8 mouse cellular contexts compared by ENCODE assay signal in the genomic region with DNA sequence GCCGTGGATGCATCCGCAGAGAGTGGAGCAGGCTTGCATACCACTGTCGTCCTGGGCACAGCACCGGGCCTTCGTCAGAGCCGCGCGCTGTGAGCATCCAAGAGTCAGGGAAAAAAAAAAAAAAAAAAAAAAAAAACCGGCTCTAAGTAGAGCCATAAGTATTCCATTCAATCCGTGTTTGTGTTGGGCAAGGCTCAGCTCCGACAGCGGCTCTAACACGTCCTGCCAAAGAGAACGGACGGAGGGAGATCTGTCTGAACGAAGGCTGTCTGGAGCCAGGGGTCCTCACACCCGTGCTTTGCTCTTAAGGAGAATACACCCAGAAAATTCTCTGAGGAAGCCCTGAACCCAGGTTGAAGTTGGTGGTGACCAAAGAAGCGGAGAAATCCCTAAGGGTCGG. TPM values are rescaled to one million over a fixed set of nuclear protein-coding genes. Genes with fewer than 3 reads are reported as not detected.
DNase-seq lines count a peak whose midpoint lies in the region; ATAC-seq lines count a peak whose summit lies in the region.

No protein-coding gene starts in this region.

- 5% methylated on average over 18 of the region's 19 CpGs for WGBS in lung, embryonic 15.5 days
- WGBS in forebrain, embryonic 14.5 days = 2% methylated on average over 19 of the region's 19 CpGs
- under 1% methylated on average over 19 of the region's 19 CpGs for WGBS in limb, embryonic 12.5 days
- WGBS in stomach, embryonic 14.5 days = 3% methylated on average over 19 of the region's 19 CpGs

- peak overlapping the region; percentile 56 for H3K4me2 ChIP-seq in lung, embryonic 15.5 days
- peak overlapping the region; percentile 42 for H3K4me2 ChIP-seq in forebrain, embryonic 14.5 days (ENCODE audit: low read length)
- peak overlapping the region; percentile 55 for H3K4me2 ChIP-seq in limb, embryonic 12.5 days
- peak overlapping the region; percentile 37 for H3K4me2 ChIP-seq in stomach, embryonic 14.5 days (replicated peaks; ENCODE audit: low read depth, low read length)

- H3K36me3 ChIP-seq in lung, embryonic 15.5 days = peaks cover 22% of the 10 kb centered on the region
- H3K36me3 ChIP-seq in forebrain, embryonic 14.5 days (ENCODE audit: control insufficient read depth, insufficient read depth, low read length) = peaks cover 30% of the 10 kb centered on the region
- H3K36me3 ChIP-seq in limb, embryonic 12.5 days = peaks cover 34% of the 10 kb centered on the region
- H3K36me3 ChIP-seq in stomach, embryonic 14.5 days (ENCODE audit: control insufficient read depth, insufficient read depth, low read length) = peaks cover 10% of the 10 kb centered on the region; the same call in 1 of the 2 replicates

- H3K4me3 ChIP-seq in lung, embryonic 15.5 days = peak overlapping the region; percentile 29
- peak overlapping the region; percentile 19 for H3K4me3 ChIP-seq in forebrain, embryonic 14.5 days (ENCODE audit: low read depth, low read length)
- peak overlapping the region; percentile 27 for H3K4me3 ChIP-seq in limb, embryonic 12.5 days (replicated peaks)
- H3K4me3 ChIP-seq in stomach, embryonic 14.5 days (ENCODE audit: low read depth, low read length) = 0 out of 2 replicates have a peak overlapping the region, but pooled peaks have one; percentile 14

- no peaks in the 10 kb centered on the region for H3K9me3 ChIP-seq in lung, embryonic 15.5 days
- no peaks in the 10 kb centered on the region for H3K9me3 ChIP-seq in forebrain, embryonic 14.5 days (replicated peaks; ENCODE audit: control insufficient read depth, low read length)
- H3K9me3 ChIP-seq in limb, embryonic 12.5 days = no peaks in the 10 kb centered on the region
- no peaks in the 10 kb centered on the region for H3K9me3 ChIP-seq in stomach, embryonic 14.5 days (ENCODE audit: control insufficient read depth, low read depth, low read length)

- H3K9ac ChIP-seq in lung, embryonic 15.5 days = no peak overlapping the region
- H3K9ac ChIP-seq in forebrain, embryonic 14.5 days (ENCODE audit: low read length) = 0 out of 2 replicates have a peak overlapping the region, but pooled peaks have one; percentile 3
- no peak overlapping the region for H3K9ac ChIP-seq in limb, embryonic 12.5 days (replicated peaks)
- no peak overlapping the region for H3K9ac ChIP-seq in stomach, embryonic 14.5 days (replicated peaks; ENCODE audit: low read depth, low read length)

- DNase-seq in lung, postnatal 25 days (ENCODE audit: low spot score) = no peak
- no peak for DNase-seq in forebrain, embryonic 14.5 days (ENCODE audit: low spot score)
- DNase-seq in urinary bladder, postnatal 36 days (ENCODE audit: low spot score in 2 of 2) = no peak
- DNase-seq in MN1 (ENCODE audit: low spot score) = no peak

- no peak for ATAC-seq in lung, embryonic 15.5 days (ENCODE audit: borderline replicate concordance, extremely low read depth, low FRiP score, low TSS enrichment)
- no peak for ATAC-seq in forebrain, embryonic 14.5 days
- no peak for ATAC-seq in limb, embryonic 12.5 days (ENCODE audit: insufficient number of reproducible peaks, insufficient read depth, low FRiP score, low TSS enrichment, low read depth)
- no peak for ATAC-seq in stomach, embryonic 14.5 days (ENCODE audit: insufficient number of reproducible peaks, insufficient read depth, low FRiP score, low read depth)
- no peak for ATAC-seq in inflammation-experienced regulatory T-cells, adult 6 months

- H3K27ac ChIP-seq in lung, embryonic 15.5 days = no peak overlapping the region
- no peak overlapping the region for H3K27ac ChIP-seq in forebrain, embryonic 14.5 days (ENCODE audit: low read depth, low read length)
- H3K27ac ChIP-seq in limb, embryonic 12.5 days = no peak overlapping the region
- H3K27ac ChIP-seq in stomach, embryonic 14.5 days (ENCODE audit: low read length) = no peak overlapping the region

- H3K27me3 ChIP-seq in lung, embryonic 15.5 days = peaks cover 63% of the 10 kb centered on the region
- peaks cover 41% of the 10 kb centered on the region for H3K27me3 ChIP-seq in forebrain, embryonic 14.5 days (replicated peaks; ENCODE audit: control insufficient read depth, insufficient read depth, low read length)
- H3K27me3 ChIP-seq in limb, embryonic 12.5 days = peaks cover 55% of the 10 kb centered on the region
- peaks cover 15% of the 10 kb centered on the region for H3K27me3 ChIP-seq in stomach, embryonic 14.5 days (ENCODE audit: control insufficient read depth, insufficient read depth, low read length)

- peaks cover 44% of the 10 kb centered on the region for H3K4me1 ChIP-seq in lung, embryonic 15.5 days
- peaks cover 34% of the 10 kb centered on the region for H3K4me1 ChIP-seq in forebrain, embryonic 14.5 days (ENCODE audit: control insufficient read depth, insufficient read depth, low read length)
- H3K4me1 ChIP-seq in limb, embryonic 12.5 days (replicated peaks) = peaks cover 60% of the 10 kb centered on the region
- H3K4me1 ChIP-seq in stomach, embryonic 14.5 days (ENCODE audit: control insufficient read depth, insufficient read depth, low read length) = peaks cover 23% of the 10 kb centered on the region

RNA-seq across cellular contexts. Expression of gene Cbx8, which starts 6.1 kb away (rescaled TPM):
- polyA plus RNA-seq in lung, embryonic 15.5 days (2015; fragmentation: Nextera tagmentation; extraction: Ambion mirVana) = 9.4 and 11.3 TPM in 2 replicates
- 12.8 and 15.0 TPM in 2 replicates for polyA plus RNA-seq in forebrain, embryonic 14.5 days (2014; fragmentation: Nextera tagmentation; extraction: Ambion mirVana)
- polyA plus RNA-seq in limb, embryonic 12.5 days (2016; fragmentation: Nextera tagmentation; extraction: Ambion mirVana) = 11.8 and 13.0 TPM in 2 replicates
- polyA plus RNA-seq in stomach, embryonic 14.5 days (2014; fragmentation: Nextera tagmentation; extraction: Ambion mirVana) = 6.2 and 8.5 TPM in 2 replicates
- 1 to 10 TPM; 6.5 to 7.6 (median 7.5) TPM for polyA plus RNA-seq in inflammation-experienced regulatory T-cells, adult 6 months (2017; shearing (Covaris generic))

RNA-seq across cellular contexts. Expression of gene Cbx2, which starts 11.9 kb away (rescaled TPM):
- 36.7 and 38.3 TPM in 2 replicates for polyA plus RNA-seq in lung, embryonic 15.5 days (2015; fragmentation: Nextera tagmentation; extraction: Ambion mirVana)
- polyA plus RNA-seq in forebrain, embryonic 14.5 days (2014; fragmentation: Nextera tagmentation; extraction: Ambion mirVana) = 19.2 and 22.1 TPM in 2 replicates
- 121 and 122 TPM in 2 replicates for polyA plus RNA-seq in limb, embryonic 12.5 days (2016; fragmentation: Nextera tagmentation; extraction: Ambion mirVana)
- polyA plus RNA-seq in stomach, embryonic 14.5 days (2014; fragmentation: Nextera tagmentation; extraction: Ambion mirVana) = 24.9 and 25.9 TPM in 2 replicates
- 1 to 10 TPM in 2 of 3 experiments, under 1 TPM in 1; 0.83 to 1.6 (median 1.0) TPM for polyA plus RNA-seq in inflammation-experienced regulatory T-cells, adult 6 months (2017; shearing (Covaris generic))

RNA-seq across cellular contexts. Expression of gene Enpp7, which starts 46.6 kb away (rescaled TPM):
- not detected in 2 replicates for polyA plus RNA-seq in lung, embryonic 15.5 days (2015; fragmentation: Nextera tagmentation; extraction: Ambion mirVana)
- not detected in 2 replicates for polyA plus RNA-seq in forebrain, embryonic 14.5 days (2014; fragmentation: Nextera tagmentation; extraction: Ambion mirVana)
- polyA plus RNA-seq in limb, embryonic 12.5 days (2016; fragmentation: Nextera tagmentation; extraction: Ambion mirVana) = not detected in 2 replicates
- polyA plus RNA-seq in stomach, embryonic 14.5 days (2014; fragmentation: Nextera tagmentation; extraction: Ambion mirVana) = not detected in 2 replicates
- polyA plus RNA-seq in inflammation-experienced regulatory T-cells, adult 6 months (2017; shearing (Covaris generic)) = not detected

RNA-seq across cellular contexts. Expression of gene Cbx4, which starts 51.4 kb away (rescaled TPM):
- polyA plus RNA-seq in lung, embryonic 15.5 days (2015; fragmentation: Nextera tagmentation; extraction: Ambion mirVana) = 13.3 and 14.1 TPM in 2 replicates
- polyA plus RNA-seq in forebrain, embryonic 14.5 days (2014; fragmentation: Nextera tagmentation; extraction: Ambion mirVana) = 9.3 and 14.5 TPM in 2 replicates
- 9.8 and 12.5 TPM in 2 replicates for polyA plus RNA-seq in limb, embryonic 12.5 days (2016; fragmentation: Nextera tagmentation; extraction: Ambion mirVana)
- 7.0 and 8.2 TPM in 2 replicates for polyA plus RNA-seq in stomach, embryonic 14.5 days (2014; fragmentation: Nextera tagmentation; extraction: Ambion mirVana)
- polyA plus RNA-seq in inflammation-experienced regulatory T-cells, adult 6 months (2017; shearing (Covaris generic)) = 1 to 10 TPM; 2.0 to 3.6 (median 2.3) TPM
